Mouse (Mus musculus): ENCODE measurements around the gene Cenpj. TPM values are rescaled to one million over a fixed set of nuclear protein-coding genes. Genes with fewer than 3 reads are reported as not detected.

Cenpj gene
- total RNA-seq, 2 experiments from 2014 or later = 3.2 to 3.6 TPM

DNA sequence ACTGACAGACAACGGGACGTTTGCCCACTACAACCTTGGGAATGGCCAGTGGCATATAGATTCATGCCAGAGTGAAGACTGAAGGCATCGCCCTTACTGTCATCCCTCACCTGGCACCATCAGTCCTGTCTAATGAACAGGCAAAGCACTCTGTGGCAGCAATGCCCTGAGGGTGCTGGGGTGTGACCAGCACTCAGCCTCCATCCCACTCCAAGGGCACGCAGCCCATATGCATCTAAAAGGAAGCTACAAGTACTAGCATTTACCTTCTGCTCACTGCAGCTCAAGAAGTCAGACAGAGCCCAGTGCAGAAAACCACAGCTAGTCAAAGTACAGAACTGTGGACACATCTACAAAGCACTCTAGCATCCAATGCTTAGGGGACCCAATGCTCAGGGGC is 29.7 kb downstream of the Cenpj start:
- DNase-seq = no peak

DNA sequence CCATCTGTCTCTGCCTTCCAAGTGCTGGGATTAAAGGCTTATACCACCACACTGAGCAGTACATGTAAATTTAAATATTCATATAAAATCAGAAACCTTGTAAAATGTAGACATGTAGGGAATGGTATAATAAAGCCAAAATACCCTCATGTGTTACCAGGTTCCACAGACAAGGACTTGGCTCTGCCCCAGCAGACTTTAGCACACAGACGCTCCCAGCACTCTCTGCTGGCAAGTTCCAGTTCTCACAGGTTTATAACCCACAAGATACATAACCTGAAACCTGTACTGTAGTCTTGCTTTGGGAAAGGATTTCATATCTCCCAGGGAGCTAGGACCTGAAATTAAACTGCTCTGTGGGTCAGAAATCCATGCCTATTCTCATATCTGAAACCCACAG is 30.3 kb downstream of the Cenpj start:
- no peak for DNase-seq

DNA sequence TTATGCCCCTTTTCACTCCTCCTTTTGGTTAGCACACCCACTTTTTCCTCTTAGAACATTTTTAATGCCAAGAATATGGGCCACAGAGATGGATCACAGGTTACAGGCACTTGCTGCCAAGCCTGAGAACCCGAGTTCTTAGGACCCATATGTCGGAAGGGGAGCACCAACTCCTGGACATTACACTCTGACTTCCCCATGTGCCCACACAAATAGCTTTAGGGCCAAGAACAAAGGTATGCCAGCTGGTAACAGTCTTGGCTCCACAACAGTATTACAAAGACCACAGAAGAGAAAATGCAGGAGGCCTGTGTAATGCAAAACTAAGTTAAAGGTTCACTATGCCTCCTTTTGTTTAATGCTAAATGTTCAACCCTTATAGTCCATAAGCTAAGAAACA is 44.4 kb downstream of the Cenpj start:
- no peak for DNase-seq

- DNase-seq = no peak
Measured at GRCm38 (mm10) chr14:56514775-56515174, 60.5 kb downstream of the Cenpj start.

- no peak for DNase-seq
Measured at GRCm38 (mm10) chr14:56512084-56512483, 63.1 kb downstream of the Cenpj start.

DNA sequence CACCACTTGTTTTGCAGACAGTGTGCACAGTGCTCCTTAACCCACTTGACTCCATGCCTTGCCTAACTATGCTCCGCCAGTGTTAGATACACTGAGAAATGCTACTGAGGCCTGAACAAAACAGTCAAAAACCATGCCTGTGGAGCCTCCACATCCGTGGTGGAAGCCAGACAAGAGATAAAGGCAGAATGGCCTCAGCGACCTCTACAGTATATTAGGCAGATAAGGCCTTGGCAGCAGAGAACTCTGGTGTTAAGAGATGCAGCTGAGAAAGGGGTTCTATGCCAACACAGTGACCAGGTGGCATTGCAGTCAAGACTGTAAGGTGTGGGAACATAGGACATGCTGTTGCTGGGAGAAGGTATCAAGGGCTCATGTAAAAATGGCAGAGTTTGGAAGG is 68.5 kb downstream of the Cenpj start:
- no peak for DNase-seq

DNA sequence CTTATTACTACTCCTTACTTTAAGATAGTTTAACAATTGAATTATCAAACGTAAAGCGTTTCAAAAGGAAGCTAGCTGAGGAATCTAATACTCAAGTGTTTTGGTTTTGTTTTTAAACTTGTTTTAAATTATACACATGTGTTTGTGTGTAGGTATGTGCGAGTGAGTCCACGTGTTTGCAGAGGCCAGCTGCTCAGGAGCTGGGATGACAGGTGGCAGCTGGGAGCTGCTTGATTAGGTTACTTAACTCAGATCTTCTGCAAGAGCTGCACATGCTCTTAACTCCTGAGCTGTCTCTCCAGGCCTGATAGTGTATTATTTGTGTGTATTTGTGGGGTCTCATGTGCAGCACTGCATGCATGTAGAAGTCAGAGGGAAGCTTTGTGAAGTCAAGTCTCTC is 72.8 kb downstream of the Cenpj start:
- DNase-seq = no peak

DNA sequence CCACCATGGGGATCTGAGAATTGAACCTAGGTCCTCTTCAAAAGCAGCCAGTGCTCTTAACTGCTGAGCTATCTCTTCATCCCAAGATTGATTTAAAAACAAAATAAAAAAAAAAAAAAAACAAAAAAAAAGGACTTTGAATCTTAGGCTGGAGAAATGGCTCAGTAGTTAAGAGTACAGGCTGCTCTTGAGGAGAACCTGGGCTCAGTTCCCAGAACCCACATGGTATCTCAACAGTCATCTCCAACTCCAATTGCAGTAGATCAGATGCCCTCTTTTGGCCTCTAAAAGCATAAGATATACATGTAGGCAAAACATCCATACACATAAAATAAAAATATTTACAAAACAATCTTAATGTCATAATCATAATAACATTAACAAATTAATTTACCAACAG is 85.4 kb downstream of the Cenpj start:
- no peak for DNase-seq

Other genes starting within 250 kb of the Cenpj start
- gene Atp12a, start 210.4 kb downstream of the Cenpj start, total RNA-seq (2021) = not detected
- gene Rnf17, start 172.8 kb downstream of the Cenpj start, total RNA-seq (2021) = under 1 TPM; 0.72 to 0.94 TPM
- 1 to 10 TPM; 4.3 to 5.1 TPM for gene Parp4, start 194 bp upstream of the Cenpj start, total RNA-seq (2021)
- 10 to 100 TPM; 53.6 to 55.9 TPM for gene Mphosph8, start 92.8 kb upstream of the Cenpj start, total RNA-seq (2021)
- gene Pspc1, start 202.9 kb upstream of the Cenpj start, total RNA-seq (2021) = 10 to 100 TPM; 49.2 to 55.8 TPM
- 10 to 100 TPM; 29.3 to 31.8 TPM for gene Zmym5, start 236.3 kb upstream of the Cenpj start, total RNA-seq (2021)